Mouse (Mus musculus) embryonic facial prominence, embryonic 11.5 days (tissue): Measurements from ENCODE around the gene Hcrtr2. TPM values are rescaled to one million over a fixed set of nuclear protein-coding genes. Genes with fewer than 3 reads are reported as not detected.

Source experiments
- ATAC-seq: fragments of 200-750 bp; cut with Nextera tagmentation; replicated peaks from 2 replicates; pipeline ENCODE4 v1.8.0; 2017; ENCODE audit warnings: low read depth; ENCODE audit not compliant: insufficient number of reproducible peaks, low FRiP score, low TSS enrichment
- DNase-seq: peaks from one replicate; pipeline ENCODE4 v3.0.0-alpha.2; 2015; ENCODE audit warnings: low spot score
- H3K27ac ChIP-seq: fragments of 300-500 bp; sonication (generic); replicated peaks from 2 replicates; pipeline ENCODE4 v1.5.1; 2014; ENCODE audit warnings: mild to moderate bottlenecking, low read depth, low read length, control low read depth
- H3K27me3 ChIP-seq: fragments of 300-500 bp; sonication (generic); 2 replicates; pipeline ENCODE4 v1.6.1; 2014; ENCODE audit warnings: mild to moderate bottlenecking, low read length, moderate library complexity, mixed read lengths; ENCODE audit not compliant: control insufficient read depth, insufficient read depth
- H3K36me3 ChIP-seq: fragments of 300-500 bp; sonication (generic); replicated peaks from 2 replicates; pipeline ENCODE4 v1.6.1; 2014; ENCODE audit warnings: low read depth, mild to moderate bottlenecking, low read length, moderate library complexity, mixed read lengths; ENCODE audit not compliant: control insufficient read depth, insufficient read depth
- H3K4me1 ChIP-seq: fragments of 300-500 bp; sonication (generic); 2 replicates; pipeline ENCODE4 v1.6.1; 2014; ENCODE audit warnings: low read length, mixed read lengths; ENCODE audit not compliant: control insufficient read depth, insufficient read depth
- H3K4me2 ChIP-seq: fragments of 300-500 bp; sonication (generic); 2 replicates; pipeline ENCODE4 v1.6.1; 2014; ENCODE audit warnings: low read depth, mild to moderate bottlenecking, control low read depth, low read length, moderate library complexity
- H3K4me3 ChIP-seq: fragments of 300-500 bp; sonication (generic); 2 replicates; pipeline ENCODE4 v1.5.1; 2014; ENCODE audit warnings: low read depth, low read length, control low read depth
- H3K9ac ChIP-seq: fragments of 300-500 bp; sonication (generic); replicated peaks from 2 replicates; pipeline ENCODE4 v1.6.1; 2014; ENCODE audit warnings: mild to moderate bottlenecking, control low read depth, low read length
- H3K9me3 ChIP-seq: fragments of 300-500 bp; sonication (generic); replicated peaks from 2 replicates; pipeline ENCODE4 v1.6.1; 2016; ENCODE audit warnings: mild to moderate bottlenecking, low read length, inconsistent platforms, mixed read lengths; ENCODE audit not compliant: control insufficient read depth
- WGBS: fragments of 180-500 bp; shearing (Covaris S2); extraction: QIAGEN DNeasy Blood & Tissue Kit; methylation state at CpG from one replicate; pipeline ENCODE4 v1.1.7; 2014; 5-methylcytosine and 5-hydroxymethylcytosine counted together
- polyA plus RNA-seq: library from polyadenylated mRNA; unstranded; fragments of >200 nt; fragmentation: Nextera tagmentation; extraction: Ambion mirVana; gene quantifications from 2 replicates; pipeline ENCODE4 v1.2.1, GENCODE M21; 2014

Hcrtr2 gene
- polyA plus RNA-seq, 1 experiment from 2014 or later, result 0.55 TPM

DNA sequence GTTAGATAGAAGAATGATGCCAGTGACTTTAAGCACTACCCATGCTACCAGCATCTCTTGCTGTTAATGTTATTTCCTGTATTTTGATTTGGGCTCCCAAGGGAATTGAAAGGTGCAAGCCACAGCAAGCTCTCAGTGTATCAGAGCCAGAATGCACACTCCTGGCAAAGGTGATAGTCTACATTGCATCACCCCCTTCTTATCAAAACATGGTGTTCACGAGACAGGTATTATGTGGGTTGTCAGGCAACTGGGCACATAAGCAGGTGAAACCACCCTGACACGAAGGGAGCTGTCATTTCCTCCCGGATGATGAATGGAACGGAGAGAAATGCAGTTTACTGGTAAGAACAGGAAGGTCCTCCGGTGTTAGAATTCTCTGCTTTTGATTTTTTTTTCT lies 65.9 kb downstream of the Hcrtr2 start:
- DNase-seq, result no peak
- Histone ChIP-seq H3K27me3 (no peaks in the 10 kb centered on the region), H3K9ac (no peak overlapping the region), H3K27ac (no peak overlapping the region), H3K36me3 (no peaks in the 10 kb centered on the region), H3K4me3 (no peak overlapping the region), H3K9me3 (no peaks in the 10 kb centered on the region), H3K4me1 (no peaks in the 10 kb centered on the region), H3K4me2 (no peak overlapping the region)
- no peak for ATAC-seq
- 79% methylated on average over 5 of the region's 5 CpGs for WGBS

DNA sequence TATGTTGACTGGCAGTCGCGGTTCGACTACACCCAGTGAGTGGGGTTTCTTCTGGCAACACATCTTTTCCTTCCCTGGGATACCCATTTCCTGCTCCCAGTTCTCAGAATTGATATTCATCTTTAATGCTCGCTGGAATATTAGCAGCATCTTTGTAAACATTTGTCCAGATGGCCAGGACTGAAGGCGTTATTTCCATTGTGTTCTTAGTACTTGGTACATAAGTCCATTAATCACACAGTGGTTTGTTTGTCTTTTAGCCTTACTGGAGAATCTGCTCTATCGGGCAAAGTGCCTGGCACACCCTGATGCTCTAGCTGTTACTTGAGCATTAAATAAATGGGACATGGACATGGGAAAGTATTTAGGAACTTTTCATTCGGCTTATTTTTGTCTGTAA lies 71.1 kb downstream of the Hcrtr2 start:
- Histone ChIP-seq H3K9ac (no peak overlapping the region), H3K27me3 (no peaks in the 10 kb centered on the region), H3K4me2 (no peak overlapping the region), H3K9me3 (no peaks in the 10 kb centered on the region), H3K4me1 (no peaks in the 10 kb centered on the region), H3K27ac (no peak overlapping the region), H3K4me3 (no peak overlapping the region), H3K36me3 (no peaks in the 10 kb centered on the region)
- no peak for ATAC-seq
- 88% methylated on average over 7 of the region's 7 CpGs for WGBS
- DNase-seq, result no peak

DNA sequence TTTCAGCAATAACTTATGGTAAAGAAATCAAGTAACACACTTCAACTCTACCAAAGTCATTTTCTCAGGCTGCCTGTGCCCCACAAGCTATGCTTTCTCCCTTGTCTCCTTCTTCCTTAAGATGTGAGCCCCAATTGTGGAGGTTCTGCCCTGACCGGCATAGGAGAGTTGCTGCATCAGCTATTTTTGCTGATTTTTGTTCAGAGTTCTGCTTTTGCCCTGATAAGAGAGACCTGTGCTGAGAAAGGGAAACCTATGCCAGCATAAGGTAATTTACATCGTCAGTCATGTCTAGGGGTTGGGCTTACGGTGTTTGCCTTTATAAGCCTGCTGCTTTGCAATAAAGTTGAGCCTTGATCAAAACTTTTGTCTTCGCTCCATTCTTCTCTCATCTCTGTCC lies 71.5 kb downstream of the Hcrtr2 start:
- DNase-seq, result no peak
- Histone ChIP-seq H3K27ac (no peak overlapping the region), H3K36me3 (no peaks in the 10 kb centered on the region), H3K9me3 (no peaks in the 10 kb centered on the region), H3K9ac (no peak overlapping the region), H3K4me1 (no peaks in the 10 kb centered on the region), H3K27me3 (no peaks in the 10 kb centered on the region), H3K4me2 (no peak overlapping the region), H3K4me3 (no peak overlapping the region)
- 93% methylated on average over 4 of the region's 4 CpGs for WGBS
- no peak for ATAC-seq

GRCm38 (mm10) chr9:76242322-76242721 lies 81.3 kb downstream of the Hcrtr2 start:
- no peak for ATAC-seq
- Histone ChIP-seq H3K4me2 (no peak overlapping the region), H3K27me3 (no peaks in the 10 kb centered on the region), H3K27ac (no peak overlapping the region), H3K4me1 (no peaks in the 10 kb centered on the region), H3K9ac (no peak overlapping the region), H3K36me3 (no peaks in the 10 kb centered on the region), H3K4me3 (no peak overlapping the region), H3K9me3 (no peaks in the 10 kb centered on the region)
- peak; percentile 25 for DNase-seq
- WGBS, result 55% methylated on average over 1 of the region's 1 CpGs

- Histone ChIP-seq H3K9me3 (no peaks in the 10 kb centered on the region), H3K4me2 (no peak overlapping the region), H3K36me3 (no peaks in the 10 kb centered on the region), H3K4me3 (no peak overlapping the region), H3K9ac (no peak overlapping the region), H3K4me1 (no peaks in the 10 kb centered on the region), H3K27ac (no peak overlapping the region), H3K27me3 (no peaks in the 10 kb centered on the region)
- 85% methylated on average over 5 of the region's 5 CpGs for WGBS
- ATAC-seq (no peak), DNase-seq (no peak)
Measured at GRCm38 (mm10) chr9:76237946-76238345, 85.7 kb downstream of the Hcrtr2 start.

DNA sequence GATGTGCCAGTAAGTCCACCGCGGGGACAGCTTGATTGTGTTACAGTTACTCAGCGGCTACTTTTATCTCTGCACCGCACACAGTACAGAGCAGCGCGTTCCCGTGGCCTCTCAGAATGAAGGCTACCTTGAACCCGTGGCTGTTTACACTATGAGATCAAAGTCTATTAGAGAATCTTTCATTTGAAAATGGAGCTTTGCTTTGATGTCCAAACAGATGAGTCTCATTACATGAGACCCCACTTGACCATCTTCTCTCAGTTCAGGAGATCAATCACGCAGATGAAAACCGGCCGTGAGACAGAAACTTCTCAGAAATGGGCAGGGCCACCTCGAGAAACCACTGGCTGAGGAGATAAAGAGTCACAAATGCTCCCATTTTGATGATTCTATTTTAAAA lies 86.4 kb downstream of the Hcrtr2 start:
- 38% methylated on average over 12 of the region's 12 CpGs for WGBS
- H3K27me3 ChIP-seq, result no peaks in the 10 kb centered on the region
- no peak overlapping the region for H3K9ac ChIP-seq
- DNase-seq, result peak; percentile 45
- no peak overlapping the region for H3K4me2 ChIP-seq
- H3K9me3 ChIP-seq, result no peaks in the 10 kb centered on the region
- no peak overlapping the region for H3K4me3 ChIP-seq
- no peaks in the 10 kb centered on the region for H3K4me1 ChIP-seq
- peak; percentile 61; the same call in 1 of the 2 replicates for ATAC-seq
- H3K36me3 ChIP-seq, result no peaks in the 10 kb centered on the region
- H3K27ac ChIP-seq, result no peak overlapping the region

DNA sequence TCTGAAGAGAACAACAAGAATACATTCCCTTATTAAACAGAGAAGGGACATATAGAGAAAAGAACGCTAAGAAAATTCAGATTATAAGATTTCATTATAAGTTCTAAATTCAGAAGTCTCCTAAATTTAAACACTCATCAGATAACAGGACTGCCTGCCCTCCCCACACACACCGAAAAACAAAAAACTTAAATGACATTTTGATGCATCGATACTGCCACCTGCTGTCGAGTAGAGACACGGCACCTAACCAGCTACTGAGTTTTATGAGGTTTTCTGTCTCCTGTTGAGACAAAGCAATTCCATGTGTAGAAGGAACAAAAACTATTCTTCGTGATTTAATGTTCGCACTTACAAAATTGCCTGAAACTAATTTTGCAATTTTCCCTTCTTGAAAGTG lies 87.0 kb downstream of the Hcrtr2 start:
- peak; percentile 91 for DNase-seq
- H3K27ac ChIP-seq, result no peak overlapping the region
- H3K4me1 ChIP-seq, result no peaks in the 10 kb centered on the region
- no peak overlapping the region; the same call in 1 of the 2 replicates for H3K9ac ChIP-seq
- 1% methylated on average over 7 of the region's 7 CpGs for WGBS
- H3K9me3 ChIP-seq, result no peaks in the 10 kb centered on the region
- H3K36me3 ChIP-seq, result no peaks in the 10 kb centered on the region
- no peak overlapping the region; the same call in 1 of the 2 replicates for H3K4me2 ChIP-seq
- peak; percentile 72 for ATAC-seq
- H3K27me3 ChIP-seq, result no peaks in the 10 kb centered on the region
- H3K4me3 ChIP-seq, result peak overlapping the region; percentile 29

GRCm38 (mm10) chr9:76235945-76236503 lies 87.6 kb downstream of the Hcrtr2 start:
- H3K4me3 ChIP-seq, result peak overlapping the region; percentile 29
- peak overlapping the region; percentile 53 for H3K4me2 ChIP-seq
- ATAC-seq, result peak; percentile 81
- peak; percentile 64 for DNase-seq
- H3K27me3 ChIP-seq, result no peaks in the 10 kb centered on the region
- peak overlapping the region; percentile 62 for H3K27ac ChIP-seq
- no peaks in the 10 kb centered on the region for H3K36me3 ChIP-seq
- H3K9ac ChIP-seq, result peak overlapping the region; percentile 55
- no peaks in the 10 kb centered on the region for H3K4me1 ChIP-seq
- 2% methylated on average over 14 of the region's 14 CpGs for WGBS
- no peaks in the 10 kb centered on the region for H3K9me3 ChIP-seq
